Mouse (Mus musculus): ENCODE measurements around the gene 1700025G04Rik. TPM values are rescaled to one million over a fixed set of nuclear protein-coding genes. Genes with fewer than 3 reads are reported as not detected.

Gene 1700025G04Rik
- polyA plus RNA-seq, 1 experiment from 2014 or later = 25.8 TPM

DNA sequence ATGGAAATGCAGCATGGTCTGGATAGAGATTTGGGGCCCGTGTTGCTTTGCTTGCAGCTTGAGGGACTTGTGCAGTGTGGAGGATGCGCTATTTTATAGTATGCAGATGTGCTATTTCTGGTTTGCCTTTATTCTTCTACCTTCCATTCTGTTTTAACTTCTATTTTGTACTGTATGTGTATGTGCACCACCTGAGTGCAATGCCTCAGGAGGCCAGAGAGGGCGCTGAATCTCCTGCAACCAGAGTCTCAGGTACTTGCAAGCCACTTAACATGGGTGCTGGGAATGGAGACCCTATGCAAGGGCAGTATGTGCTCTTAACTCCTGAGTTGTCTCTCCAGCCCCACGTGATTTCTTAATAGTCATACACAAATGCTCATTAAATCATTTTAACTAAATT lies 98.4 kb downstream of the 1700025G04Rik start:
- no peak overlapping the region for H3K4me2 ChIP-seq (replicated peaks; ENCODE audit: low read depth)
- H3K4me1 ChIP-seq (replicated peaks; ENCODE audit: control insufficient read depth, insufficient read depth, low read length) = no peaks in the 10 kb centered on the region
- no peaks in the 10 kb centered on the region for H3K9me3 ChIP-seq (ENCODE audit: control insufficient read depth)
- no peak for ATAC-seq
- H3K4me3 ChIP-seq (ENCODE audit: low read depth, low read length) = no peak overlapping the region
- 95% methylated on average over 4 of the region's 4 CpGs for WGBS
- H3K36me3 ChIP-seq (ENCODE audit: control insufficient read depth, insufficient read depth) = no peaks in the 10 kb centered on the region
- TF ChIP-seq CTCF (IDR thresholded peaks at IDR 0.05; ENCODE audit: low read depth) = peak; percentile 31
- no peak overlapping the region for H3K27ac ChIP-seq (ENCODE audit: low read depth, low read length)
- no peaks in the 10 kb centered on the region for H3K27me3 ChIP-seq (replicated peaks; ENCODE audit: control insufficient read depth, insufficient read depth, low read length)
- H3K9ac ChIP-seq (ENCODE audit: low read depth, low read length) = no peak overlapping the region

DNA sequence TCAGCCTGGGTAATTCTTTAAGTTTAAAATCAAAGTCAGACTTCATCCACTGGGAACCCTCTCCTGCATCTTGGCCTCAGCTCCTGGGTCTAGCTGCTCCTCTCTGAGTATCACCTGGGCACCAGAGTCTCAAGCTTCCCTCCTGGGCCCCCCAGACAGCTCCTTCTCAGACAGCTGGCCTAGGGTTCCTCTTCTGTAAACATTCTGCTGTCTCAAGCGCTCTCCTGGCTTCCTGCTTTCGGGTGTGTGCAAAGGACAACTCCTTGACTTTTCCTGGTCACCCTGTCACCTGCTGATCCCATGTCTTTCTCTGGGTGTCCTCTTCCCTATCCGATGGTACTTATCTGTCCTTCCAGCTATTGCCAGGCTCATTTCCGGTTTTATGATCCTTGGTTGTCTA lies 99.3 kb downstream of the 1700025G04Rik start:
- H3K9ac ChIP-seq (ENCODE audit: low read depth, low read length) = no peak overlapping the region
- no peaks in the 10 kb centered on the region for H3K27me3 ChIP-seq (replicated peaks; ENCODE audit: control insufficient read depth, insufficient read depth, low read length)
- no peak for TF ChIP-seq CTCF (IDR thresholded peaks at IDR 0.05; ENCODE audit: low read depth)
- no peaks in the 10 kb centered on the region for H3K9me3 ChIP-seq (ENCODE audit: control insufficient read depth)
- peak overlapping the region; percentile 41; the same call in 1 of the 2 replicates for H3K27ac ChIP-seq (ENCODE audit: low read depth, low read length)
- H3K4me1 ChIP-seq (replicated peaks; ENCODE audit: control insufficient read depth, insufficient read depth, low read length) = no peaks in the 10 kb centered on the region
- H3K4me2 ChIP-seq (replicated peaks; ENCODE audit: low read depth) = no peak overlapping the region
- peak; percentile 47; the same call in 1 of the 2 replicates for ATAC-seq
- WGBS = 22% methylated on average over 4 of the region's 4 CpGs
- H3K36me3 ChIP-seq (ENCODE audit: control insufficient read depth, insufficient read depth) = no peaks in the 10 kb centered on the region
- no peak overlapping the region for H3K4me3 ChIP-seq (ENCODE audit: low read depth, low read length)

DNA sequence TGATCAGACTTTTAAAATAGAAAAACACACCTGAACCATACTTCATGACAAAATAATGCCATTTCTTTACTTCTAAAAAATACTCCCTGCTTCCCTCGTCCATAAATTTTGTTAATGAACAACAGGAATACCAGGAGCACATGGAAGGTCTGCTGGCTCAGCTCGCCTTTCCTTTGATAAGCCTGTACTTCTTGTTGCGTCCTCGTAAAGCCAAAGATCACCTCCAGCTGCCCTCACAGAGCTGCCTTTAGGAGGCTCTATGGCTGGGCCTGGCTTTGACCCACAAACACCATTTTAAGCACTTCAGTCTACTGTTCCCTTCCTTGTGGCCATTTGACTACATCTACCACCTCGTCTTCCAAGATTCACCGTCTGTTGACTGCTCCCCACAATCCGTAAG lies 101.2 kb downstream of the 1700025G04Rik start:
- Histone ChIP-seq H3K36me3 (ENCODE audit: control insufficient read depth, insufficient read depth) (no peaks in the 10 kb centered on the region), H3K27ac (ENCODE audit: low read depth, low read length) (peak overlapping the region; percentile 71; the same call in 1 of the 2 replicates), H3K4me2 (replicated peaks; ENCODE audit: low read depth) (no peak overlapping the region), H3K9me3 (ENCODE audit: control insufficient read depth) (no peaks in the 10 kb centered on the region), H3K4me3 (ENCODE audit: low read depth, low read length) (no peak overlapping the region), H3K9ac (ENCODE audit: low read depth, low read length) (no peak overlapping the region), H3K27me3 (replicated peaks; ENCODE audit: control insufficient read depth, insufficient read depth, low read length) (no peaks in the 10 kb centered on the region), H3K4me1 (replicated peaks; ENCODE audit: control insufficient read depth, insufficient read depth, low read length) (no peaks in the 10 kb centered on the region; the same call in 1 of the 2 replicates)
- 0 out of 2 replicates have a peak, but pooled peaks have one; percentile 29 for ATAC-seq
- 49% methylated on average over 7 of the region's 7 CpGs for WGBS
- no peak for TF ChIP-seq CTCF (IDR thresholded peaks at IDR 0.05; ENCODE audit: low read depth)

DNA sequence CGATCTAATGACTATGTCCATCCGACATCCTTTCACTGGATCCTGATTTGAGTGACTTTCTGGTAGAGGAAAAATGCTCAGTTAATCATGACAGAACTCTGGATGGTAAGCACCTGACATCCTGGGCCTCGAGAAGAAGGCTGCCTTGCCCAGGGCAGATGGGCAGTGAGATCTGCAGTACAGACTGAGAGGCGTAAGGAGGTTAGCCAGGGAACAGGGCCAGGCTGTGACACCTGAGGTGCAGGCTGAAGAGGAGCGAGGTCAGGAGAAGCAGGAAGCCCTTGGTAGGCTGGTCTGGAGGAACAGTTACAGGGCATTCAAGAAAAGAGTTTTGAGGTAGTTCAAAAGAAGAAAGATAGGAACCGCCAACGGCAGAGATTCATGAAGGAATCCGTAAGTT lies 101.9 kb downstream of the 1700025G04Rik start:
- Histone ChIP-seq H3K36me3 (ENCODE audit: control insufficient read depth, insufficient read depth) (no peaks in the 10 kb centered on the region), H3K27ac (ENCODE audit: low read depth, low read length) (peak overlapping the region; percentile 54), H3K4me1 (replicated peaks; ENCODE audit: control insufficient read depth, insufficient read depth, low read length) (no peaks in the 10 kb centered on the region; the same call in 1 of the 2 replicates), H3K4me2 (replicated peaks; ENCODE audit: low read depth) (no peak overlapping the region), H3K4me3 (ENCODE audit: low read depth, low read length) (no peak overlapping the region), H3K9ac (ENCODE audit: low read depth, low read length) (no peak overlapping the region), H3K27me3 (replicated peaks; ENCODE audit: control insufficient read depth, insufficient read depth, low read length) (no peaks in the 10 kb centered on the region), H3K9me3 (ENCODE audit: control insufficient read depth) (no peaks in the 10 kb centered on the region)
- no peak for TF ChIP-seq CTCF (IDR thresholded peaks at IDR 0.05; ENCODE audit: low read depth)
- no peak for ATAC-seq
- 79% methylated on average over 8 of the region's 8 CpGs for WGBS

DNA sequence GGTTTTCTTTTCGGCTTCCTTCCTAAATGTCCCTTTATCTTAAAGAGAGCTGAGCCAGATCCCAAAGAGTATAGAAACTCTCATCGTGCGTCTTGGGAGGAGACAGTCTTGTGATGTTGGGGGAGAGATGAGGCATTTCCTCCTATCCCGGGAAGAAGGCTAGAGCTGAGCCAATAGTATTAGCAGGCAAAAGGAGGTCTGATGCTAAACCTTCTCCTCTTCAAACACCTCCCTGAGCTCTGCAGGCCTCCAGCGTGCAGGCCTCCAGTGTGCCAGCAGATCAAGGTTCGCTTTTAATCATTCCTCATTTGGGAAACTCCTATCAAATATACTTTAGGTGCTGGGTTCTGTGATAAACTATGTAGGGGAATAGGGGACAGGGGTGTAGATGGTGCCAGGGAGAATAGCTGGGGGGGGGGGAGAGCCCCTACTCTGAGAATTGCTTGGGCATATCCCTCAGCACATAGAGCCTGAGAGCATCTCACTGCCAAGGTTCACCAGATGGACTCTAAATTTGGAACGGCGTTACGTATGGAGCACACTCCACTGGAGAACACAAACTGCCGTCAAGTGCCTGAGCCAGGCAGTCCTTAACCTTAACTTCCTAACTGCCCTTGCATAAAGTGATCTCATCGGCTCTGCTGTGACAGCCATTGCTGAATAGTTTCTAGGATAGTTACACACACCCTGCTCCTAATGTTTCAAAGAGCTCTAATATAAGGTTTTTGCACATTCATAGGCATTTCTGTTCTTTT lies 103.7 kb downstream of the 1700025G04Rik start:
- Histone ChIP-seq H3K4me2 (replicated peaks; ENCODE audit: low read depth) (no peak overlapping the region), H3K27me3 (replicated peaks; ENCODE audit: control insufficient read depth, insufficient read depth, low read length) (no peaks in the 10 kb centered on the region), H3K4me3 (ENCODE audit: low read depth, low read length) (no peak overlapping the region), H3K27ac (ENCODE audit: low read depth, low read length) (no peak overlapping the region), H3K9ac (ENCODE audit: low read depth, low read length) (no peak overlapping the region), H3K9me3 (ENCODE audit: control insufficient read depth) (no peaks in the 10 kb centered on the region), H3K36me3 (ENCODE audit: control insufficient read depth, insufficient read depth) (no peaks in the 10 kb centered on the region), H3K4me1 (replicated peaks; ENCODE audit: control insufficient read depth, insufficient read depth, low read length) (no peaks in the 10 kb centered on the region; the same call in 1 of the 2 replicates)
- no peak for ATAC-seq
- WGBS = 54% methylated on average over 11 of the region's 11 CpGs
- TF ChIP-seq CTCF (IDR thresholded peaks at IDR 0.05; ENCODE audit: low read depth) = no peak

DNA sequence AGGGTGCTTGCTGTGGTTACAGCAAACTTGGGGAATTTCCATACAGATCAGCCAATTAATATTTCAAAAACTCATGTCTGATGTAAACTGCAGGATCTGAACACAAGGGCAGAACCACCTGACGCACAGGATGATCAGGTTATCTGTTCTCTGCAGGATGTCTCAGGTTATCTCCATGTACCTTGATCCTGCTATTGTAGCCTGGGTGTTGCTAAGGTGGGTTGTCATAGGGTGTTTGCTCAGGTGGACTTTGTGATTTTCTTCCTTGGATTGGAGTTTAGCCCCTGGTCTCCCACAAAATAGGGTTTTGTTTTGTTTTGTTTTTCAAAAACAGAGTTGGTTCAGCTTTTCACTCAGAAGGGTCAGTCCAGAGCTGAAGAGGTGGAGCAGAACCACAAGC lies 104.9 kb downstream of the 1700025G04Rik start:
- Histone ChIP-seq H3K4me1 (replicated peaks; ENCODE audit: control insufficient read depth, insufficient read depth, low read length) (no peaks in the 10 kb centered on the region; the same call in 1 of the 2 replicates), H3K36me3 (ENCODE audit: control insufficient read depth, insufficient read depth) (no peaks in the 10 kb centered on the region), H3K9ac (ENCODE audit: low read depth, low read length) (no peak overlapping the region), H3K4me3 (ENCODE audit: low read depth, low read length) (no peak overlapping the region), H3K27ac (ENCODE audit: low read depth, low read length) (peak overlapping the region; percentile 46; the same call in 1 of the 2 replicates), H3K4me2 (replicated peaks; ENCODE audit: low read depth) (no peak overlapping the region), H3K27me3 (replicated peaks; ENCODE audit: control insufficient read depth, insufficient read depth, low read length) (no peaks in the 10 kb centered on the region), H3K9me3 (ENCODE audit: control insufficient read depth) (no peaks in the 10 kb centered on the region)
- WGBS = 32% methylated on average over 1 of the region's 1 CpGs
- no peak for TF ChIP-seq CTCF (IDR thresholded peaks at IDR 0.05; ENCODE audit: low read depth)
- peak; percentile 83 for ATAC-seq
